Comparison of ENCODE assay signal across 12 mouse cellular contexts in the genomic region with DNA sequence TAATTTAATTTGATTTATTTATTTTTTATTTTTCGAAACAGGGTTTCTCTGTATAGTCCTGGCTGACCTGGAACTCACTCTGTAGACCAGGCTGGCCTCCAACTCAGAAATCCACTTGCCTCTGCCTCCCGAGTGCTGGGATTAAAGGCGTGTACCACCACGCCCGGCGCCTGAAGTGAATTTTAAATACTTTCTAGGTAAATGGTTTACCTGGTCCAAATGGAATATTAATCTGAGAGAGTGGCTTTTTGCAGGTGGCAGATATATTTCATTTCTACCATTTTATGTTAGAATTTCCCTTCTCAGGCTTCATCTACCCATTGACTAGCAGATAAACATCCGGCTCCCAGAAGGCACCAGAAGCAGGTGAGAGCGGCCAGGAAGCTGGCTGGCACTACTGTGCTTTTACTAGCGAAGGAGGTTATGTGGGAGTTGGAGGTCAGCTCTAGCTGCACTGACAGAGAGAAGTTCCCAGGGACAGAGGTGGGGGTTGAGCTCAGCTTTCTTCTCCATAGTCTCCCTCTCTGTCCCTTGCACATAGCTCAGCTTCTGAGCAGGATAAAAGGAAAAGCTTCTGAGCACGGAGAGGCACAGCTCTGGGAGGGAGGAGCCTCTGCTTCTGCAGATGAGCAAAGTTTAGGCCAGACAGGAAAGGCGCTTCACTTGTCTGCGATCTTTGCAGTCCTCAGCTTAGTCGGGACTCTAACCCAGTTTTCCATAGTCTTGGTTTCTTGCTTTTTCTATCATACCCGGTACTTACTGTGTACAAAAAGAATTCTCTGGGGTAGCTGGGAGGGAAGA. TPM values are rescaled to one million over a fixed set of nuclear protein-coding genes. Genes with fewer than 3 reads are reported as not detected.
DNase-seq lines count a peak whose midpoint lies in the region; ATAC-seq lines count a peak whose summit lies in the region.
"Had no signal": no experiment of that assay in that cellular context is flagged by ENCODE, and none has a peak within 500 bp of the region (broad histone marks: within the 10 kb centered on the region; RNA-seq: fewer than 3 reads in every experiment).

No protein-coding gene starts in this region.

- ATAC-seq in forebrain, embryonic 11.5 days (replicated peaks; ENCODE audit: low FRiP score): no peak
- no peak for ATAC-seq in limb, embryonic 13.5 days (ENCODE audit: low FRiP score, low read depth)
- no peak for ATAC-seq in liver, embryonic 15.5 days (ENCODE audit: insufficient read depth)
- ATAC-seq: forebrain, embryonic 15.5 days; Patski had no signal

- H3K27ac ChIP-seq in forebrain, embryonic 10.5 days: no peak overlapping the region
- H3K27ac ChIP-seq in forebrain, embryonic 11.5 days (ENCODE audit: low read depth, low read length): no peak overlapping the region
- H3K27ac ChIP-seq in limb, embryonic 13.5 days: no peak overlapping the region
- H3K27ac ChIP-seq in limb, embryonic 10.5 days: no peak overlapping the region
- no peak overlapping the region; the same call in 1 of the 2 replicates for H3K27ac ChIP-seq in liver, embryonic 15.5 days (replicated peaks)
- H3K27ac ChIP-seq: forebrain, embryonic 15.5 days had no signal

- no peak for DNase-seq in forebrain, embryonic 10.5 days (ENCODE audit: extremely low spot score, low spot score)
- no peak for DNase-seq in forebrain, embryonic 11.5 days (ENCODE audit: low spot score)
- DNase-seq in limb, embryonic 10.5 days (ENCODE audit: low spot score): no peak
- peak; percentile 39 for DNase-seq in induced T-regulatory cell, adult 2 months (ENCODE audit: low read depth)
- no peak for DNase-seq in left cerebral cortex, adult 8-10 months (ENCODE audit: low spot score in 2 of 2)
- DNase-seq in cerebellum, postnatal 25 days: no peak
- DNase-seq: layer of hippocampus, postnatal 36 days had no signal

- WGBS in forebrain, embryonic 10.5 days: 90% methylated on average over 14 of the region's 14 CpGs
- 91% methylated on average over 14 of the region's 14 CpGs for WGBS in forebrain, embryonic 11.5 days
- WGBS in limb, embryonic 13.5 days: 90% methylated on average over 14 of the region's 14 CpGs
- 89% methylated on average over 14 of the region's 14 CpGs for WGBS in limb, embryonic 10.5 days
- 77% methylated on average over 14 of the region's 14 CpGs for WGBS in liver, embryonic 15.5 days (ENCODE audit: insufficient replicate concordance)

- no peak overlapping the region for H3K9ac ChIP-seq in forebrain, embryonic 11.5 days (ENCODE audit: low read length)
- 0 out of 2 replicates have a peak overlapping the region, but pooled peaks have one; percentile 35 for H3K9ac ChIP-seq in limb, embryonic 13.5 days
- H3K9ac ChIP-seq in liver, embryonic 15.5 days: no peak overlapping the region

- H3K4me1 ChIP-seq in forebrain, embryonic 10.5 days: peaks cover 24% of the 10 kb centered on the region
- no peaks in the 10 kb centered on the region for H3K4me1 ChIP-seq in forebrain, embryonic 11.5 days (replicated peaks; ENCODE audit: control insufficient read depth, insufficient read depth, low read length)
- peaks cover 17% of the 10 kb centered on the region for H3K4me1 ChIP-seq in limb, embryonic 13.5 days
- peaks cover 18% of the 10 kb centered on the region for H3K4me1 ChIP-seq in limb, embryonic 10.5 days
- peaks cover 41% of the 10 kb centered on the region for H3K4me1 ChIP-seq in liver, embryonic 15.5 days (replicated peaks)

- no peaks in the 10 kb centered on the region for H3K9me3 ChIP-seq in forebrain, embryonic 10.5 days
- H3K9me3 ChIP-seq in forebrain, embryonic 11.5 days (ENCODE audit: control insufficient read depth, low read length): no peaks in the 10 kb centered on the region
- H3K9me3 ChIP-seq in limb, embryonic 13.5 days: no peaks in the 10 kb centered on the region
- no peaks in the 10 kb centered on the region for H3K9me3 ChIP-seq in limb, embryonic 10.5 days (replicated peaks)
- H3K9me3 ChIP-seq in liver, embryonic 15.5 days (replicated peaks): no peaks in the 10 kb centered on the region
- H3K9me3 ChIP-seq: forebrain, embryonic 15.5 days; hindbrain, embryonic 10.5 days had no signal

- peaks cover 50% of the 10 kb centered on the region for H3K36me3 ChIP-seq in forebrain, embryonic 10.5 days (replicated peaks)
- H3K36me3 ChIP-seq in forebrain, embryonic 11.5 days (ENCODE audit: control insufficient read depth, insufficient read depth, low read length): peaks cover 8% of the 10 kb centered on the region; the same call in 1 of the 2 replicates
- H3K36me3 ChIP-seq in limb, embryonic 13.5 days: peaks cover 52% of the 10 kb centered on the region
- H3K36me3 ChIP-seq in limb, embryonic 10.5 days: peaks cover 63% of the 10 kb centered on the region
- peaks cover 59% of the 10 kb centered on the region for H3K36me3 ChIP-seq in liver, embryonic 15.5 days (replicated peaks)

- H3K4me3 ChIP-seq in forebrain, embryonic 10.5 days: peak overlapping the region; percentile 1; the same call in 1 of the 2 replicates
- H3K4me3 ChIP-seq in forebrain, embryonic 11.5 days (ENCODE audit: low read depth, low read length): no peak overlapping the region
- no peak overlapping the region for H3K4me3 ChIP-seq in limb, embryonic 13.5 days
- H3K4me3 ChIP-seq in limb, embryonic 10.5 days: no peak overlapping the region
- H3K4me3 ChIP-seq in liver, embryonic 15.5 days (replicated peaks): peak overlapping the region; percentile 71

- no peak overlapping the region for H3K4me2 ChIP-seq in forebrain, embryonic 11.5 days (ENCODE audit: low read depth, low read length, severe bottlenecking)
- H3K4me2 ChIP-seq in limb, embryonic 13.5 days (replicated peaks): no peak overlapping the region
- H3K4me2 ChIP-seq in liver, embryonic 15.5 days: peak overlapping the region; percentile 86

- no peaks in the 10 kb centered on the region for H3K27me3 ChIP-seq in forebrain, embryonic 10.5 days (ENCODE audit: poor library complexity, severe bottlenecking)
- no peaks in the 10 kb centered on the region for H3K27me3 ChIP-seq in forebrain, embryonic 11.5 days (ENCODE audit: control insufficient read depth, insufficient read depth, low read length)
- H3K27me3 ChIP-seq in limb, embryonic 13.5 days: no peaks in the 10 kb centered on the region
- H3K27me3 ChIP-seq in limb, embryonic 10.5 days (ENCODE audit: low read depth, poor library complexity, severe bottlenecking): no peaks in the 10 kb centered on the region
- H3K27me3 ChIP-seq in liver, embryonic 15.5 days: no peaks in the 10 kb centered on the region
- H3K27me3 ChIP-seq: forebrain, embryonic 15.5 days; Patski had no signal

RNA-seq across cellular contexts. Expression of a gene that starts 2.0 kb away (rescaled TPM):
- polyA plus RNA-seq in forebrain, embryonic 10.5 days (2016; fragmentation: Nextera tagmentation; extraction: Ambion mirVana): 67.4 and 70.0 TPM in 2 replicates
- polyA plus RNA-seq in forebrain, embryonic 11.5 days (2014; fragmentation: Nextera tagmentation; extraction: Ambion mirVana): 70.7 and 79.1 TPM in 2 replicates
- polyA plus RNA-seq in limb, embryonic 13.5 days (2015; fragmentation: Nextera tagmentation; extraction: Ambion mirVana): 104 and 111 TPM in 2 replicates
- 72.1 and 75.0 TPM in 2 replicates for polyA plus RNA-seq in limb, embryonic 10.5 days (2016; fragmentation: Nextera tagmentation; extraction: Ambion mirVana)
- polyA plus RNA-seq in liver, embryonic 15.5 days (2015; fragmentation: Nextera tagmentation; extraction: Ambion mirVana): 42.5 and 43.7 TPM in 2 replicates
- total RNA-seq in left cerebral cortex, adult 8-10 months (2022): 10 to 100 TPM; 60.8 to 82.1 (median 74.6) TPM

RNA-seq across cellular contexts. Expression of a gene that starts 2.1 kb away (rescaled TPM):
- polyA plus RNA-seq in forebrain, embryonic 10.5 days (2016; fragmentation: Nextera tagmentation; extraction: Ambion mirVana): 10.1 and 11.6 TPM in 2 replicates
- polyA plus RNA-seq in forebrain, embryonic 11.5 days (2014; fragmentation: Nextera tagmentation; extraction: Ambion mirVana): 8.4 and 9.8 TPM in 2 replicates
- 15.6 and 16.1 TPM in 2 replicates for polyA plus RNA-seq in limb, embryonic 13.5 days (2015; fragmentation: Nextera tagmentation; extraction: Ambion mirVana)
- polyA plus RNA-seq in limb, embryonic 10.5 days (2016; fragmentation: Nextera tagmentation; extraction: Ambion mirVana): 11.3 and 12.8 TPM in 2 replicates
- polyA plus RNA-seq in liver, embryonic 15.5 days (2015; fragmentation: Nextera tagmentation; extraction: Ambion mirVana): 2.8 and 2.9 TPM in 2 replicates
- 10 to 100 TPM; 11.6 to 14.5 (median 13.7) TPM for total RNA-seq in left cerebral cortex, adult 8-10 months (2022)

RNA-seq across cellular contexts. Expression of a gene that starts 15.4 kb away (rescaled TPM):
- 0.06 TPM in 1 of 2 replicates, not detected in the other for polyA plus RNA-seq in forebrain, embryonic 10.5 days (2016; fragmentation: Nextera tagmentation; extraction: Ambion mirVana)
- polyA plus RNA-seq in forebrain, embryonic 11.5 days (2014; fragmentation: Nextera tagmentation; extraction: Ambion mirVana): not detected in 2 replicates
- polyA plus RNA-seq in limb, embryonic 13.5 days (2015; fragmentation: Nextera tagmentation; extraction: Ambion mirVana): 1.1 and 1.8 TPM in 2 replicates
- not detected in 2 replicates for polyA plus RNA-seq in limb, embryonic 10.5 days (2016; fragmentation: Nextera tagmentation; extraction: Ambion mirVana)
- 365 and 498 TPM in 2 replicates for polyA plus RNA-seq in liver, embryonic 15.5 days (2015; fragmentation: Nextera tagmentation; extraction: Ambion mirVana)
- total RNA-seq in left cerebral cortex, adult 8-10 months (2022): under 1 TPM in 2 of 4 experiments, not detected in 2; 0.23 to 0.42 TPM
- polyA plus RNA-seq: Patski had no signal

RNA-seq across cellular contexts. Expression of a gene that starts 58.7 kb away (rescaled TPM):
- polyA plus RNA-seq in forebrain, embryonic 10.5 days (2016; fragmentation: Nextera tagmentation; extraction: Ambion mirVana): 20.6 and 21.6 TPM in 2 replicates
- 25.2 and 25.9 TPM in 2 replicates for polyA plus RNA-seq in forebrain, embryonic 11.5 days (2014; fragmentation: Nextera tagmentation; extraction: Ambion mirVana)
- polyA plus RNA-seq in limb, embryonic 13.5 days (2015; fragmentation: Nextera tagmentation; extraction: Ambion mirVana): 27.2 and 29.0 TPM in 2 replicates
- polyA plus RNA-seq in limb, embryonic 10.5 days (2016; fragmentation: Nextera tagmentation; extraction: Ambion mirVana): 24.9 and 29.7 TPM in 2 replicates
- 13.4 and 14.1 TPM in 2 replicates for polyA plus RNA-seq in liver, embryonic 15.5 days (2015; fragmentation: Nextera tagmentation; extraction: Ambion mirVana)
- 10 to 100 TPM; 76.1 to 90.9 (median 83.8) TPM for total RNA-seq in left cerebral cortex, adult 8-10 months (2022)

RNA-seq across cellular contexts. Expression of a gene that starts 59.0 kb away (rescaled TPM):
- polyA plus RNA-seq in forebrain, embryonic 10.5 days (2016; fragmentation: Nextera tagmentation; extraction: Ambion mirVana): 22.9 and 23.2 TPM in 2 replicates
- 18.2 and 20.2 TPM in 2 replicates for polyA plus RNA-seq in forebrain, embryonic 11.5 days (2014; fragmentation: Nextera tagmentation; extraction: Ambion mirVana)
- 22.6 and 24.5 TPM in 2 replicates for polyA plus RNA-seq in limb, embryonic 13.5 days (2015; fragmentation: Nextera tagmentation; extraction: Ambion mirVana)
- 22.8 and 27.0 TPM in 2 replicates for polyA plus RNA-seq in limb, embryonic 10.5 days (2016; fragmentation: Nextera tagmentation; extraction: Ambion mirVana)
- polyA plus RNA-seq in liver, embryonic 15.5 days (2015; fragmentation: Nextera tagmentation; extraction: Ambion mirVana): 6.7 and 8.3 TPM in 2 replicates
- 1 to 10 TPM; 6.8 to 8.6 (median 7.5) TPM for total RNA-seq in left cerebral cortex, adult 8-10 months (2022)

Comparison
In these comparisons a context has a peak if more than half of its experiments do, and no peak if none do; other contexts are left out.
1. H3K4me3 ChIP-seq: peak in forebrain, embryonic 10.5 days (single experiment) and liver, embryonic 15.5 days (single experiment); none in forebrain, embryonic 11.5 days (single experiment), limb, embryonic 13.5 days (single experiment) and limb, embryonic 10.5 days (single experiment).
2. RNA of a gene that starts 15.4 kb away (polyA plus RNA-seq): 365 to 498 TPM in liver, embryonic 15.5 days; 1.1 to 1.8 TPM in limb, embryonic 13.5 days, not detected in forebrain, embryonic 11.5 days, not detected in limb, embryonic 10.5 days and 0.06 TPM in forebrain, embryonic 10.5 days; every median in the first group is over 100 times any median in the second.